Mouse (Mus musculus): ENCODE measurements around the gene Homer2. TPM values are rescaled to one million over a fixed set of nuclear protein-coding genes. Genes with fewer than 3 reads are reported as not detected.

The Homer2 gene
- polyA plus RNA-seq, 1 experiment from 2014 or later = 30.1 TPM

- peak overlapping the region; percentile 80 for H3K4me3 ChIP-seq (ENCODE audit: low read depth, low read length)
- WGBS = 2% methylated on average over 5 of the region's 5 CpGs
- H3K9me3 ChIP-seq (ENCODE audit: control insufficient read depth, low read length) = no peaks in the 10 kb centered on the region
- no peak overlapping the region for H3K9ac ChIP-seq (ENCODE audit: low read length)
- ATAC-seq (replicated peaks; ENCODE audit: low FRiP score) = no peak
- no peak overlapping the region for H3K27ac ChIP-seq (ENCODE audit: low read depth, low read length)
- peak overlapping the region; percentile 80; the same call in 1 of the 2 replicates for H3K4me2 ChIP-seq (ENCODE audit: low read depth, low read length, severe bottlenecking)
- H3K4me1 ChIP-seq (replicated peaks; ENCODE audit: control insufficient read depth, insufficient read depth, low read length) = no peaks in the 10 kb centered on the region
- H3K36me3 ChIP-seq (ENCODE audit: control insufficient read depth, insufficient read depth, low read length) = no peaks in the 10 kb centered on the region
- no peaks in the 10 kb centered on the region for H3K27me3 ChIP-seq (ENCODE audit: control insufficient read depth, insufficient read depth, low read length)
- no peak for DNase-seq (ENCODE audit: low spot score)
These were observed 136.6 kb downstream of the Homer2 start for GRCm38 (mm10) chr7:81570752-81571107.

- Histone ChIP-seq H3K9me3 (ENCODE audit: control insufficient read depth, low read length) (no peaks in the 10 kb centered on the region), H3K9ac (ENCODE audit: low read length) (no peak overlapping the region), H3K4me3 (ENCODE audit: low read depth, low read length) (no peak overlapping the region), H3K27ac (ENCODE audit: low read depth, low read length) (no peak overlapping the region), H3K36me3 (ENCODE audit: control insufficient read depth, insufficient read depth, low read length) (no peaks in the 10 kb centered on the region), H3K27me3 (ENCODE audit: control insufficient read depth, insufficient read depth, low read length) (no peaks in the 10 kb centered on the region), H3K4me2 (ENCODE audit: low read depth, low read length, severe bottlenecking) (no peak overlapping the region), H3K4me1 (replicated peaks; ENCODE audit: control insufficient read depth, insufficient read depth, low read length) (no peaks in the 10 kb centered on the region)
- ATAC-seq (replicated peaks; ENCODE audit: low FRiP score) (no peak), DNase-seq (ENCODE audit: low spot score) (no peak)
- 87% methylated on average over 3 of the region's 3 CpGs for WGBS
These were observed 137.1 kb downstream of the Homer2 start for GRCm38 (mm10) chr7:81570271-81570670.

GRCm38 (mm10) chr7:81569851-81570250 is 137.5 kb downstream of the Homer2 start:
- WGBS = 88% methylated on average over 1 of the region's 1 CpGs
- Histone ChIP-seq H3K4me3 (ENCODE audit: low read depth, low read length) (no peak overlapping the region), H3K4me1 (replicated peaks; ENCODE audit: control insufficient read depth, insufficient read depth, low read length) (no peaks in the 10 kb centered on the region), H3K4me2 (ENCODE audit: low read depth, low read length, severe bottlenecking) (no peak overlapping the region), H3K27me3 (ENCODE audit: control insufficient read depth, insufficient read depth, low read length) (no peaks in the 10 kb centered on the region), H3K9me3 (ENCODE audit: control insufficient read depth, low read length) (no peaks in the 10 kb centered on the region), H3K36me3 (ENCODE audit: control insufficient read depth, insufficient read depth, low read length) (no peaks in the 10 kb centered on the region), H3K27ac (ENCODE audit: low read depth, low read length) (no peak overlapping the region), H3K9ac (ENCODE audit: low read length) (no peak overlapping the region)
- DNase-seq (ENCODE audit: low spot score) (no peak), ATAC-seq (replicated peaks; ENCODE audit: low FRiP score) (no peak)

- Histone ChIP-seq H3K9me3 (ENCODE audit: control insufficient read depth, low read length) (no peaks in the 10 kb centered on the region), H3K4me3 (ENCODE audit: low read depth, low read length) (no peak overlapping the region), H3K9ac (ENCODE audit: low read length) (no peak overlapping the region), H3K27ac (ENCODE audit: low read depth, low read length) (no peak overlapping the region), H3K36me3 (ENCODE audit: control insufficient read depth, insufficient read depth, low read length) (no peaks in the 10 kb centered on the region), H3K4me1 (replicated peaks; ENCODE audit: control insufficient read depth, insufficient read depth, low read length) (no peaks in the 10 kb centered on the region), H3K4me2 (ENCODE audit: low read depth, low read length, severe bottlenecking) (no peak overlapping the region), H3K27me3 (ENCODE audit: control insufficient read depth, insufficient read depth, low read length) (no peaks in the 10 kb centered on the region)
- DNase-seq (ENCODE audit: low spot score) = no peak
- WGBS = 87% methylated on average over 5 of the region's 5 CpGs
- ATAC-seq (replicated peaks; ENCODE audit: low FRiP score) = no peak
These were observed 139.9 kb downstream of the Homer2 start for GRCm38 (mm10) chr7:81567396-81567795.

- no peaks in the 10 kb centered on the region for H3K4me1 ChIP-seq (replicated peaks; ENCODE audit: control insufficient read depth, insufficient read depth, low read length)
- no peaks in the 10 kb centered on the region for H3K36me3 ChIP-seq (ENCODE audit: control insufficient read depth, insufficient read depth, low read length)
- no peak within 1 kb of the TSS for H3K9ac ChIP-seq (ENCODE audit: low read length)
- H3K27me3 ChIP-seq (ENCODE audit: control insufficient read depth, insufficient read depth, low read length) = no peaks in the 10 kb centered on the region
- DNase-seq (ENCODE audit: low spot score) (no peak), ATAC-seq (replicated peaks; ENCODE audit: low FRiP score) (no peak)
- 75% methylated on average over 9 of the region's 9 CpGs for WGBS
- no peak within 1 kb of the TSS for H3K27ac ChIP-seq (ENCODE audit: low read depth, low read length)
- H3K9me3 ChIP-seq (ENCODE audit: control insufficient read depth, low read length) = no peaks in the 10 kb centered on the region
- H3K4me3 ChIP-seq (ENCODE audit: low read depth, low read length) = no peak within 1 kb of the TSS
- H3K4me2 ChIP-seq (ENCODE audit: low read depth, low read length, severe bottlenecking) = no peak within 1 kb of the TSS
These were observed 140.4 kb downstream of the Homer2 start, which contains the start of gene Fsd2 for GRCm38 (mm10) chr7:81566892-81567291. Fsd2 (minus strand) TSS chr7:81566944.

- Histone ChIP-seq H3K27me3 (ENCODE audit: control insufficient read depth, insufficient read depth, low read length) (no peaks in the 10 kb centered on the region), H3K36me3 (ENCODE audit: control insufficient read depth, insufficient read depth, low read length) (no peaks in the 10 kb centered on the region), H3K4me1 (replicated peaks; ENCODE audit: control insufficient read depth, insufficient read depth, low read length) (no peaks in the 10 kb centered on the region), H3K9ac (ENCODE audit: low read length) (no peak overlapping the region), H3K4me2 (ENCODE audit: low read depth, low read length, severe bottlenecking) (no peak overlapping the region), H3K27ac (ENCODE audit: low read depth, low read length) (no peak overlapping the region), H3K4me3 (ENCODE audit: low read depth, low read length) (no peak overlapping the region), H3K9me3 (ENCODE audit: control insufficient read depth, low read length) (no peaks in the 10 kb centered on the region)
- no peak for DNase-seq (ENCODE audit: low spot score)
- ATAC-seq (replicated peaks; ENCODE audit: low FRiP score) = no peak
- WGBS = 85% methylated on average over 4 of the region's 4 CpGs
These were observed 141.0 kb downstream of the Homer2 start for GRCm38 (mm10) chr7:81566332-81566731.

- no peaks in the 10 kb centered on the region for H3K36me3 ChIP-seq (ENCODE audit: control insufficient read depth, insufficient read depth, low read length)
- H3K27ac ChIP-seq (ENCODE audit: low read depth, low read length) = no peak overlapping the region
- no peaks in the 10 kb centered on the region for H3K4me1 ChIP-seq (replicated peaks; ENCODE audit: control insufficient read depth, insufficient read depth, low read length)
- no peak overlapping the region for H3K4me2 ChIP-seq (ENCODE audit: low read depth, low read length, severe bottlenecking)
- H3K4me3 ChIP-seq (ENCODE audit: low read depth, low read length) = no peak overlapping the region
- H3K27me3 ChIP-seq (ENCODE audit: control insufficient read depth, insufficient read depth, low read length) = no peaks in the 10 kb centered on the region
- H3K9me3 ChIP-seq (ENCODE audit: control insufficient read depth, low read length) = no peaks in the 10 kb centered on the region
- WGBS = 71% methylated on average over 7 of the region's 7 CpGs
- no peak for DNase-seq (ENCODE audit: low spot score)
- ATAC-seq (replicated peaks; ENCODE audit: low FRiP score) = no peak
- no peak overlapping the region for H3K9ac ChIP-seq (ENCODE audit: low read length)
These were observed 141.8 kb downstream of the Homer2 start for GRCm38 (mm10) chr7:81565381-81566055.

- Histone ChIP-seq H3K4me2 (ENCODE audit: low read depth, low read length, severe bottlenecking) (no peak overlapping the region), H3K9ac (ENCODE audit: low read length) (no peak overlapping the region), H3K27ac (ENCODE audit: low read depth, low read length) (no peak overlapping the region)
These were observed 142.6 kb downstream of the Homer2 start for GRCm38 (mm10) chr7:81564766-81565165.

GRCm38 (mm10) chr7:81563506-81564015 is 143.8 kb downstream of the Homer2 start:
- ATAC-seq (replicated peaks; ENCODE audit: low FRiP score) (no peak), DNase-seq (ENCODE audit: low spot score) (no peak)
- H3K27me3 ChIP-seq (ENCODE audit: control insufficient read depth, insufficient read depth, low read length) = no peaks in the 10 kb centered on the region
- H3K27ac ChIP-seq (ENCODE audit: low read depth, low read length) = no peak overlapping the region
- 87% methylated on average over 4 of the region's 4 CpGs for WGBS
- H3K4me1 ChIP-seq (replicated peaks; ENCODE audit: control insufficient read depth, insufficient read depth, low read length) = no peaks in the 10 kb centered on the region
- no peak overlapping the region for H3K4me3 ChIP-seq (ENCODE audit: low read depth, low read length)
- no peak overlapping the region for H3K9ac ChIP-seq (ENCODE audit: low read length)
- no peaks in the 10 kb centered on the region for H3K9me3 ChIP-seq (ENCODE audit: control insufficient read depth, low read length)
- no peaks in the 10 kb centered on the region for H3K36me3 ChIP-seq (ENCODE audit: control insufficient read depth, insufficient read depth, low read length)
- H3K4me2 ChIP-seq (ENCODE audit: low read depth, low read length, severe bottlenecking) = no peak overlapping the region

More at GRCm38 (mm10) chr7:81564766-81565165, 142.6 kb downstream of the Homer2 start:
- no peaks in the 10 kb centered on the region for H3K27me3 ChIP-seq (ENCODE audit: control insufficient read depth, insufficient read depth, low read length)
- no peak overlapping the region for H3K4me3 ChIP-seq (ENCODE audit: low read depth, low read length)
- no peaks in the 10 kb centered on the region for H3K9me3 ChIP-seq (ENCODE audit: control insufficient read depth, low read length)
- H3K36me3 ChIP-seq (ENCODE audit: control insufficient read depth, insufficient read depth, low read length) = no peaks in the 10 kb centered on the region
- ATAC-seq (replicated peaks; ENCODE audit: low FRiP score) (no peak), DNase-seq (ENCODE audit: low spot score) (no peak)
- 73% methylated on average over 7 of the region's 7 CpGs for whole genome bisulfite sequencing
- H3K4me1 ChIP-seq (replicated peaks; ENCODE audit: control insufficient read depth, insufficient read depth, low read length) = no peaks in the 10 kb centered on the region

Measured in forebrain, embryonic 11.5 days (tissue).